ENCODE assay signal across 18 mouse cellular contexts in genomic region chr15:85641120-85642080, GRCm38 (mm10). TPM values are rescaled to one million over a fixed set of nuclear protein-coding genes. Genes with fewer than 3 reads are reported as not detected.
A peak's percentile ranks its signal among the peaks of the same experiment; 100 is the strongest.
DNase-seq lines count a peak whose midpoint lies in the region; ATAC-seq and TF ChIP-seq lines count a peak whose summit lies in the region.
"Had no signal": no experiment of that assay in that cellular context is flagged by ENCODE, and none has a peak within 500 bp of the region (broad histone marks: within the 10 kb centered on the region; RNA-seq: fewer than 3 reads in every experiment).

No protein-coding gene starts in this region.

- H3K36me3 ChIP-seq in kidney, embryonic 14.5 days (ENCODE audit: control insufficient read depth, insufficient read depth, low read length): no peaks in the 10 kb centered on the region
- H3K36me3 ChIP-seq in kidney, adult 2 months (ENCODE audit: control insufficient read depth, insufficient read depth, low read length): no peaks in the 10 kb centered on the region
- H3K36me3 ChIP-seq: forebrain, embryonic 12.5 days had no signal

- DNase-seq in kidney, adult 18-20 months: peak; percentile 50
- no peak for DNase-seq in Patski (ENCODE audit: low read depth, low spot score)
- DNase-seq in kidney, adult 2 months: peak; percentile 72
- DNase-seq in kidney, postnatal 14 days: peak; percentile 54
- no peak for DNase-seq in gastrocnemius, postnatal 10 days
- no peak for DNase-seq in heart, postnatal 10 days
- DNase-seq: cerebellum, adult 18-20 months; heart, adult 18-20 months; heart, postnatal 4 days; liver, postnatal 0 days; lung, postnatal 10 days; retina, postnatal 1 day; right cerebral cortex, postnatal 4 days had no signal

- TF ChIP-seq POLR2A in kidney, adult 2 months (IDR thresholded peaks at IDR 0.05; ENCODE audit: low read depth, low read length): no peak

- H3K9ac ChIP-seq in kidney, embryonic 14.5 days (ENCODE audit: low read depth, low read length): no peak overlapping the region
- H3K9ac ChIP-seq: forebrain, embryonic 12.5 days; liver, postnatal 0 days had no signal

- POLR2A ChIA-PET in Patski (lab: Charles Lee): no interaction called here

- H3K27me3 ChIP-seq in kidney, embryonic 14.5 days (ENCODE audit: control insufficient read depth, insufficient read depth, low read length): no peaks in the 10 kb centered on the region
- no peaks in the 10 kb centered on the region for H3K27me3 ChIP-seq in Patski
- no peaks in the 10 kb centered on the region for H3K27me3 ChIP-seq in kidney, adult 2 months (replicated peaks; ENCODE audit: control insufficient read depth, insufficient read depth, low read length)

- in situ Hi-C loops in Patski (cut with MboI; ENCODE audit: low pct_unique_long_range_greater_than_20kb): no loop called here

- H3K4me2 ChIP-seq in kidney, embryonic 14.5 days (replicated peaks; ENCODE audit: low read depth, low read length): no peak overlapping the region
- H3K4me2 ChIP-seq: forebrain, embryonic 12.5 days had no signal

- ATAC-seq in kidney, embryonic 14.5 days (ENCODE audit: low FRiP score, low TSS enrichment): no peak
- ATAC-seq in Patski: peak; percentile 54
- ATAC-seq: hindbrain, postnatal 0 days; intestine, postnatal 0 days; liver, postnatal 0 days had no signal

- 65% methylated on average over 15 of the region's 15 CpGs for WGBS in kidney, embryonic 14.5 days
- WGBS in kidney, adult 2 months: 53% methylated on average over 15 of the region's 15 CpGs

- intact Hi-C loops in heart, postnatal 10 days (cut with DNase I): no loop called here

- no peak for TF ChIP-seq CTCF in Patski (IDR thresholded peaks at IDR 0.05)
- TF ChIP-seq CTCF in kidney, adult 2 months (conservative IDR thresholded peaks at IDR 0.05; ENCODE audit: insufficient read depth, insufficient read length, low read depth, low read length): no peak

- CTCF ChIA-PET in Patski (lab: Charles Lee): interaction anchor here (0.6 to 1.3 kb wide), 3 partner anchors 9 to 28 kb away, joined by 3 to 4 read pairs (median 3); no protein-coding TSS in a partner anchor

- no peak overlapping the region for H3K27ac ChIP-seq in kidney, embryonic 14.5 days (ENCODE audit: low read depth, low read length)
- H3K27ac ChIP-seq in kidney, adult 2 months (ENCODE audit: insufficient read depth, low read depth, low read length): peak overlapping the region; percentile 43
- H3K27ac ChIP-seq: forebrain, embryonic 12.5 days; hindbrain, postnatal 0 days had no signal

- H3K9me3 ChIP-seq in kidney, embryonic 14.5 days (ENCODE audit: control insufficient read depth, low read length): no peaks in the 10 kb centered on the region
- H3K9me3 ChIP-seq: forebrain, embryonic 12.5 days had no signal

- H3K4me1 ChIP-seq in kidney, embryonic 14.5 days (ENCODE audit: control insufficient read depth, insufficient read depth, low read length): peaks cover 4% of the 10 kb centered on the region
- H3K4me1 ChIP-seq in kidney, adult 2 months (ENCODE audit: control insufficient read depth, insufficient read depth, low read length): peaks cover 24% of the 10 kb centered on the region; the same call in 1 of the 2 replicates

- no peak overlapping the region for H3K4me3 ChIP-seq in kidney, embryonic 14.5 days (ENCODE audit: low read length)
- H3K4me3 ChIP-seq in kidney, adult 2 months (ENCODE audit: insufficient read depth, low read depth, low read length): no peak overlapping the region
- H3K4me3 ChIP-seq: forebrain, embryonic 12.5 days had no signal

RNA-seq across cellular contexts. Expression of gene Wnt7b, which starts 59.1 kb away (rescaled TPM):
- 10.8 and 15.1 TPM in 2 replicates for polyA plus RNA-seq in kidney, embryonic 14.5 days (2014; fragmentation: Nextera tagmentation; extraction: Ambion mirVana)
- 133 TPM for polyA plus RNA-seq in Patski (2021)
- polyA plus RNA-seq in kidney, adult 2 months (2012; rRNA removed): 12.8 and 14.2 TPM in 2 replicates
- total RNA-seq in gastrocnemius, postnatal 10 days (2021): under 1 TPM; 0.07 to 0.16 TPM
- total RNA-seq in heart, postnatal 10 days (2021): under 1 TPM; 0.22 to 0.25 TPM
- total RNA-seq: megakaryocyte, adult 5-6 weeks had no signal

Comparison
In these comparisons a context has a peak if more than half of its experiments do, and no peak if none do; other contexts are left out.
1. DNase-seq: peak in kidney, adult 18-20 months (single experiment), kidney, adult 2 months (single experiment) and kidney, postnatal 14 days (single experiment); none in Patski (single experiment), gastrocnemius, postnatal 10 days (single experiment) and heart, postnatal 10 days (0 of 2).